Mouse (Mus musculus): ENCODE data around the gene Col5a1. TPM values are rescaled to one million over a fixed set of nuclear protein-coding genes. Genes with fewer than 3 reads are reported as not detected.

Gene Col5a1
- total and polyA plus RNA-seq, 3 experiments, result 0.30 to 1.8 (median 1.0) TPM

DNA sequence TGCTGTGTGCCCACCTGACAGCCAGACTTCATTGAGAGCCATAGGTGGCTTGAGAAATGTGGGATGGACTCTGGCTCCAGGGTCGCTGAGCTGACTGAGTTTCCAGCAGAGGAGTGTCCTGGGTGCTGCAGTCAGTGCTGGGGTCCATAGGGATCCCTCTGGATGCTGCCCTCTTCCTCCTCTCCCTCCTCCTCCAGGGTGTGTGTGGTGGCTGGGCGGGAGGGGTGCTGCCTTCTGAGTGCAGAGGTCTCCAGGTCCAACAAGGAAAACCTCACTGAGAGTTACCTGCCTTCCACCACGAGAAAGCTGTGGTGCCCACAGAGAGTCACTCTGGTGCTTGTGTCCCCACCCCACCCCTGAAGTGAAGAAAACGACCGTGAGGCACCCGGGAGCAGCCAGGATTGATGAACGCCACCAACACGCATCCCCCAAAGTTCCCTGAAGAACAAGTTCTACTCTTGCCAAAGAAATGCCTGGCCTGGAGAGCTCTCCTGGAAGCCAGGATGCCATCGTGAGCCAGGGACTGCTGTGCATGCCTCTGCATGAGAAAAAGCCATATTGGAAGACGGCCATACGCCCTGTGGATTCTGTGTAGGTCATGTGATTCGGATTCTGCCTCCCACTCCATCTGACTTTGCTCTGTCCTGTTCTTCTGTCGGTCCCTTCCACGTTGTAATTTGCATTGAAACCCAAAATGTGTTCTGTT lies 152.3 kb downstream of the Col5a1 start:
- no peak for DNase-seq (ENCODE audit: low spot score)
- H3K36me3 ChIP-seq (replicated peaks), result peaks cover 32% of the 10 kb centered on the region

DNA sequence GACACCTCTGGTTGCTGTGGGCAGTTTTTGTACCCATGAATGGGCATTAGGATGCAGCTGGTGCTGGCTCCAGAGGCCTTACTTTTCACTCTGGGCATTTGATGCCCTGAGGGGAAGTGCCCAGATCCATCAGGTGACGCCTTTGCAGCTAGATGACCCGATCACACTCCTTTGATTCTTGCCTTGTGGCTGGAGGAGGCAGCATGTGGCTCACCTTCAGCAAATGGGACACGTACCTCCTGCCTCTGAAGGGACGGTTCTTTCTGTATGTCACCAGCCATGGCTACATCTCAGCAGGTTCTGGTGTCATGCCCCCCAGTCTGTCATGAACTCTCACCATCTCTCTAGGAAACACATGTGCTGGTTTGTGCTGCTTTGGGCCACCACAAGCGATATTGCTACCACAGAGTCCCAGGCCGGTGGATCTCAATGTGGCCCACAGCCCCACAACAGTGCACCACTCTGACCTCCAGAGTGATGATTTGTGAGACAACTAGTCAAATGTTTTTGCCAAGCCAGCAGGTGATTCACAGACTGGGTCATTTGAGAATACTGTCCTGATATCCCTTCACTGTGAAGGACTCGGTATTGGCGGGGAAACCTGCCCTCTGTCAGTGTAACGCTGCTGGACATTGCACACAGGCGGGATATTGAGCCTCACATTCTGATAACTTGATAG lies 153.6 kb downstream of the Col5a1 start:
- no peaks in the 10 kb centered on the region for H3K27me3 ChIP-seq (ENCODE audit: insufficient read depth, low read length)
- ATAC-seq (ENCODE audit: extremely low read depth, insufficient number of reproducible peaks, low FRiP score, poor library complexity, severe bottlenecking) (no peak), DNase-seq (ENCODE audit: low spot score) (no peak)
- no peak for TF ChIP-seq GATA2 (IDR thresholded peaks at IDR 0.05; ENCODE audit: borderline replicate concordance, low read depth, low read length)
- TF ChIP-seq CTCF (IDR thresholded peaks at IDR 0.05; ENCODE audit: low read depth, low read length), result no peak
- no peak; the same call in 1 of the 2 replicates for TF ChIP-seq POLR2AphosphoS5 (IDR thresholded peaks at IDR 0.05; ENCODE audit: insufficient replicate concordance, low read depth, low read length)
- TF ChIP-seq TAL1 (conservative IDR thresholded peaks at IDR 0.05; ENCODE audit: low read depth, low read length), result no peak
- TF ChIP-seq GATA1 (IDR thresholded peaks at IDR 0.05; ENCODE audit: borderline replicate concordance, low read length), result no peak
- H3K4me3 ChIP-seq (ENCODE audit: low read depth, low read length), result no peak overlapping the region
- peaks cover 24% of the 10 kb centered on the region for H3K36me3 ChIP-seq (replicated peaks)
- H3K4me1 ChIP-seq (ENCODE audit: insufficient read depth, low read depth, low read length), result peaks cover 25% of the 10 kb centered on the region
- peaks cover 3% of the 10 kb centered on the region; the same call in 1 of the 2 replicates for H3K9me3 ChIP-seq (replicated peaks)

More for the DNA sequence above, 152.3 kb downstream of the Col5a1 start:
- H3K27me3 ChIP-seq (ENCODE audit: insufficient read depth, low read length), result no peaks in the 10 kb centered on the region
- peaks cover 3% of the 10 kb centered on the region; the same call in 1 of the 2 replicates for H3K9me3 ChIP-seq (replicated peaks)
- peaks cover 26% of the 10 kb centered on the region for H3K4me1 ChIP-seq (ENCODE audit: insufficient read depth, low read depth, low read length)
- ATAC-seq (ENCODE audit: extremely low read depth, insufficient number of reproducible peaks, low FRiP score, poor library complexity, severe bottlenecking), result no peak
- no peak for TF ChIP-seq GATA1 (IDR thresholded peaks at IDR 0.05; ENCODE audit: borderline replicate concordance, low read length)
- no peak for TF ChIP-seq GATA2 (IDR thresholded peaks at IDR 0.05; ENCODE audit: borderline replicate concordance, low read depth, low read length)
- TF ChIP-seq TAL1 (conservative IDR thresholded peaks at IDR 0.05; ENCODE audit: low read depth, low read length), result no peak
- no peak for TF ChIP-seq POLR2AphosphoS5 (IDR thresholded peaks at IDR 0.05; ENCODE audit: insufficient replicate concordance, low read depth, low read length)
- TF ChIP-seq CTCF (IDR thresholded peaks at IDR 0.05; ENCODE audit: low read depth, low read length), result no peak
- no peak overlapping the region for H3K4me3 ChIP-seq (ENCODE audit: low read depth, low read length)

DNA sequence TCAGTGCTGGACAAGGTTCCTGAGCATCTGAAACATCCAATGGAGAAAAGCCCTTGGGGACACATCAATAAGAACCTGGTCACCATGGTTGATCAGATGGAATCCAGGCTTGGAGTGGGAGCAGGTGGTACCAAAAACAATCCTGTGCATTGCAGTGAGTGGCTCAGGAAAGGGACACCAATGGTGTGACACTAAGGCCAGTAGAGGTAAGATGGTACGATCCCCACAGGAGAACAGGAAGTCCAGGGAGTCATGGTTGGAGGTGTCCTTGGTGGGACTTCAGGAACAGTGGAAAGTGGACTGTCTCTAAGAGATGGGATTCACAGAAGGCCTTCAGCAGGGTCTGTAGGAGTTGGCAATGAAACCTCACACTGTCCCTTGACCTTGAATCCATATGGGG lies 154.2 kb downstream of the Col5a1 start:
- ATAC-seq (ENCODE audit: extremely low read depth, insufficient number of reproducible peaks, low FRiP score, poor library complexity, severe bottlenecking) (no peak), DNase-seq (ENCODE audit: low spot score) (no peak)
- Histone ChIP-seq H3K27me3 (ENCODE audit: insufficient read depth, low read length) (no peaks in the 10 kb centered on the region), H3K4me1 (ENCODE audit: insufficient read depth, low read depth, low read length) (peaks cover 28% of the 10 kb centered on the region), H3K9me3 (replicated peaks) (peaks cover 3% of the 10 kb centered on the region; the same call in 1 of the 2 replicates), H3K36me3 (replicated peaks) (peaks cover 24% of the 10 kb centered on the region), H3K4me3 (ENCODE audit: low read depth, low read length) (no peak overlapping the region)
- TF ChIP-seq GATA1 (IDR thresholded peaks at IDR 0.05; ENCODE audit: borderline replicate concordance, low read length) (no peak), GATA2 (IDR thresholded peaks at IDR 0.05; ENCODE audit: borderline replicate concordance, low read depth, low read length) (no peak), CTCF (IDR thresholded peaks at IDR 0.05; ENCODE audit: low read depth, low read length) (no peak), POLR2AphosphoS5 (IDR thresholded peaks at IDR 0.05; ENCODE audit: insufficient replicate concordance, low read depth, low read length) (no peak), TAL1 (conservative IDR thresholded peaks at IDR 0.05; ENCODE audit: low read depth, low read length) (no peak)

DNA sequence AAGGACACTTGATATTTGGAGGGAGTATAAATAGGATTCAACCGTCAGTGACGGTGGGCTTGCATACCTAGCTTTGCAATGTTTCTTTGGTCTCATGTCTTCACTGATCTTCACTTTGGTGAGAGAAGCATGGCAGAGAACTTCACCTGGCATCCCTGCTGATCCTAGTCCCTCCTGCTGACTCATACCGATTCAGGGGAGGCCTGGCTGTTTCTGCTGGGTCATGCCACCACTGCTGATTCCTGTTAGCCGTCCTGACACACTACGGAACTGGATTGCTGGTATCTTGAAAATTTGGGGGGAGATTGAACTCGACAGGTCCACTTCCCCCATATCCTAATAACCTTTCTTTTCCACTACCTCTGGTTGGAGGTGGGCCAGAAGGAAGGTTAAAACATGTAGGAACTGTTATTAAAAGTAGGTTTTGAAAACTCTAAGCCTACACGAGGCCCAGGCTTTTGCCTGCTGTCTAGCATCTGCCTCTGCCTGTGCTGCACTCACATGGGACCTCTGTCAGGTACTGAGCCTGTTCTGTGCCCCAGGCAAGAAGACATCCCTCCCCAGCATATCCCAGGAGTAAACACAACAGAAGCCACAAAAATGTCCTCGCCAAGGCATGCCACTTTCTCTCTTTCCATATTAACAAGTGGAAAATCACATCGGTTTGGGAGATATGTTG lies 158.8 kb downstream of the Col5a1 start:
- no peak for ATAC-seq (ENCODE audit: extremely low read depth, insufficient number of reproducible peaks, low FRiP score, poor library complexity, severe bottlenecking)

DNA sequence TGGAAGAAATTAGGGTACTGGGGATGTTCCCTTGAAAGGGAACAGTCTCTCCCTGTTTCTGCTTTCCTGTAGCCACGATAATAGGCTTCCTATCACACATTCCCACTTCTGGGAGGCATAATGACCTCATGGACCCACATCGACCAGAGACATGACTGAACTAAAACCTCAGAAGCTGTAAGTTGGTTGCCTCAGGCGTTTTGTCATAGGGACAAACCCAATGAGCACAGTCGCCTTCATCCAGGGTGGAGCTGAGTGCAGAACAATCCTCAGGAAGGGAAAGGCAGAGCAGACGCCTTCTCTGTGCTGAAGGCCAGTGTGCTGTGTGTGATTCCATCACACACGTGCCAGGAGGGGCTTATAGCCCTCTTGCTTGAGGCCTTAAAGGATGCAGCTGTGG lies 160.1 kb downstream of the Col5a1 start:
- TF ChIP-seq CTCF (IDR thresholded peaks at IDR 0.05; ENCODE audit: low read depth, low read length), result no peak
- no peak for TF ChIP-seq GATA2 (IDR thresholded peaks at IDR 0.05; ENCODE audit: borderline replicate concordance, low read depth, low read length)
- TF ChIP-seq TAL1 (conservative IDR thresholded peaks at IDR 0.05; ENCODE audit: low read depth, low read length), result no peak
- TF ChIP-seq GATA1 (IDR thresholded peaks at IDR 0.05; ENCODE audit: borderline replicate concordance, low read length), result no peak
- TF ChIP-seq POLR2AphosphoS5 (IDR thresholded peaks at IDR 0.05; ENCODE audit: insufficient replicate concordance, low read depth, low read length), result no peak
- Histone ChIP-seq H3K9me3 (replicated peaks) (peaks cover 5% of the 10 kb centered on the region; the same call in 1 of the 2 replicates), H3K27me3 (ENCODE audit: insufficient read depth, low read length) (no peaks in the 10 kb centered on the region), H3K4me1 (ENCODE audit: insufficient read depth, low read depth, low read length) (peaks cover 34% of the 10 kb centered on the region), H3K4me3 (ENCODE audit: low read depth, low read length) (no peak overlapping the region), H3K36me3 (replicated peaks) (no peaks in the 10 kb centered on the region)
- ATAC-seq (ENCODE audit: extremely low read depth, insufficient number of reproducible peaks, low FRiP score, poor library complexity, severe bottlenecking) (no peak), DNase-seq (ENCODE audit: low spot score) (no peak)

More for the DNA sequence above, 158.8 kb downstream of the Col5a1 start:
- DNase-seq (ENCODE audit: low spot score), result no peak
- H3K9me3 ChIP-seq (replicated peaks), result peaks cover 5% of the 10 kb centered on the region; the same call in 1 of the 2 replicates
- TF ChIP-seq TAL1 (conservative IDR thresholded peaks at IDR 0.05; ENCODE audit: low read depth, low read length) (no peak), GATA2 (IDR thresholded peaks at IDR 0.05; ENCODE audit: borderline replicate concordance, low read depth, low read length) (no peak), CTCF (IDR thresholded peaks at IDR 0.05; ENCODE audit: low read depth, low read length) (no peak), GATA1 (IDR thresholded peaks at IDR 0.05; ENCODE audit: borderline replicate concordance, low read length) (no peak), POLR2AphosphoS5 (IDR thresholded peaks at IDR 0.05; ENCODE audit: insufficient replicate concordance, low read depth, low read length) (no peak)
- H3K4me1 ChIP-seq (ENCODE audit: insufficient read depth, low read depth, low read length), result peaks cover 31% of the 10 kb centered on the region
- no peak overlapping the region for H3K4me3 ChIP-seq (ENCODE audit: low read depth, low read length)
- no peaks in the 10 kb centered on the region for H3K36me3 ChIP-seq (replicated peaks)
- H3K27me3 ChIP-seq (ENCODE audit: insufficient read depth, low read length), result no peaks in the 10 kb centered on the region
